Mouse (Mus musculus): ENCODE measurements around the gene Gm28053. TPM values are rescaled to one million over a fixed set of nuclear protein-coding genes. Genes with fewer than 3 reads are reported as not detected.

Gm28053 gene
- total RNA-seq, 2 experiments from 2014 or later, result 20.7 TPM; not detected in 1

Other genes starting within 250 kb of the Gm28053 start
- gene Atp6v0e2, start 181.0 kb upstream of the Gm28053 start, total RNA-seq (2015), result not detected in 2 replicates
- not detected in 2 replicates for gene Atp6v0e2, start 181.0 kb upstream of the Gm28053 start, total RNA-seq (2017)
- 8.0 and 11.6 TPM in 2 replicates for gene Lrrc61, start 163.8 kb upstream of the Gm28053 start, total RNA-seq (2015)
- 4.9 and 6.3 TPM in 2 replicates for gene Lrrc61, start 163.8 kb upstream of the Gm28053 start, total RNA-seq (2017)
- not detected in 2 replicates for gene Rarres2, start 145.8 kb upstream of the Gm28053 start, total RNA-seq (2015)
- gene Rarres2, start 145.8 kb upstream of the Gm28053 start, total RNA-seq (2017), result not detected in 2 replicates
- gene Gm45021, start 129.0 kb upstream of the Gm28053 start, total RNA-seq (2015), result not detected in 2 replicates
- gene Gm45021, start 129.0 kb upstream of the Gm28053 start, total RNA-seq (2017), result not detected in 2 replicates
- 7.7 and 11.2 TPM in 2 replicates for gene Repin1, start 124.7 kb upstream of the Gm28053 start, total RNA-seq (2015)
- 10.0 and 16.6 TPM in 2 replicates for gene Repin1, start 124.7 kb upstream of the Gm28053 start, total RNA-seq (2017)
- not detected in 2 replicates for gene Gm44965, start 124.7 kb upstream of the Gm28053 start, total RNA-seq (2015)
- not detected in 2 replicates for gene Gm44965, start 124.7 kb upstream of the Gm28053 start, total RNA-seq (2017)
- gene Zfp775, start 116.5 kb upstream of the Gm28053 start, total RNA-seq (2015), result 0.78 and 0.96 TPM in 2 replicates
- 1.00 and 2.0 TPM in 2 replicates for gene Zfp775, start 116.5 kb upstream of the Gm28053 start, total RNA-seq (2017)
- gene AI854703, start 91.8 kb upstream of the Gm28053 start, total RNA-seq (2015), result 0.07 and 0.64 TPM in 2 replicates
- gene AI854703, start 91.8 kb upstream of the Gm28053 start, total RNA-seq (2017), result 0.08 and 0.61 TPM in 2 replicates
- 0.27 and 1.1 TPM in 2 replicates for gene Gimap8, start 71.4 kb upstream of the Gm28053 start, total RNA-seq (2015)
- gene Gimap8, start 71.4 kb upstream of the Gm28053 start, total RNA-seq (2017), result 0.50 and 2.0 TPM in 2 replicates
- 10.7 and 14.5 TPM in 2 replicates for gene Gimap9, start 42.5 kb upstream of the Gm28053 start, total RNA-seq (2015)
- 17.2 and 29.9 TPM in 2 replicates for gene Gimap9, start 42.5 kb upstream of the Gm28053 start, total RNA-seq (2017)
- 0.39 and 1.7 TPM in 2 replicates for gene Gimap4, start 34.1 kb upstream of the Gm28053 start, total RNA-seq (2015)
- gene Gimap4, start 34.1 kb upstream of the Gm28053 start, total RNA-seq (2017), result 2.9 and 3.1 TPM in 2 replicates
- 2.5 and 6.7 TPM in 2 replicates for gene Gimap6, start 10.4 kb upstream of the Gm28053 start, total RNA-seq (2015)
- gene Gimap6, start 10.4 kb upstream of the Gm28053 start, total RNA-seq (2017), result 3.5 and 15.6 TPM in 2 replicates
- gene Gimap7, start within 50 bp of the Gm28053 start, total RNA-seq (2015), result 0.22 TPM in 1 of 2 replicates, not detected in the other
- gene Gimap7, start within 50 bp of the Gm28053 start, total RNA-seq (2017), result 0.29 and 1.3 TPM in 2 replicates
- 1.2 and 5.1 TPM in 2 replicates for gene Gimap1, start 20.4 kb downstream of the Gm28053 start, total RNA-seq (2015)
- gene Gimap1, start 20.4 kb downstream of the Gm28053 start, total RNA-seq (2017), result 3.7 and 9.1 TPM in 2 replicates
- gene Gimap5, start 27.6 kb downstream of the Gm28053 start, total RNA-seq (2015), result 0.07 and 1.1 TPM in 2 replicates
- gene Gimap5, start 27.6 kb downstream of the Gm28053 start, total RNA-seq (2017), result 0.08 and 2.0 TPM in 2 replicates
- gene Gimap3, start 52.2 kb downstream of the Gm28053 start, total RNA-seq (2015), result 0.12 and 0.62 TPM in 2 replicates
- gene Gimap3, start 52.2 kb downstream of the Gm28053 start, total RNA-seq (2017), result 0.61 TPM in 1 of 2 replicates, not detected in the other
- gene Tmem176a, start 122.3 kb downstream of the Gm28053 start, total RNA-seq (2015), result 33.2 and 39.1 TPM in 2 replicates
- gene Tmem176a, start 122.3 kb downstream of the Gm28053 start, total RNA-seq (2017), result 22.1 and 27.5 TPM in 2 replicates
- gene Tmem176b, start 122.9 kb downstream of the Gm28053 start, total RNA-seq (2015), result 90.6 and 115 TPM in 2 replicates
- 84.2 and 92.0 TPM in 2 replicates for gene Tmem176b, start 122.9 kb downstream of the Gm28053 start, total RNA-seq (2017)
- 0.12 and 0.20 TPM in 2 replicates for gene Aoc1, start 154.3 kb downstream of the Gm28053 start, total RNA-seq (2015)
- gene Aoc1, start 154.3 kb downstream of the Gm28053 start, total RNA-seq (2017), result 0.17 TPM in 1 of 2 replicates, not detected in the other
- not detected in 2 replicates for gene 1600015I10Rik, start 211.3 kb downstream of the Gm28053 start, total RNA-seq (2015)
- not detected in 2 replicates for gene 1600015I10Rik, start 211.3 kb downstream of the Gm28053 start, total RNA-seq (2017)

All from megakaryocyte progenitor cell, adult 5-6 weeks (primary cell).